Mouse (Mus musculus) subcutaneous adipose tissue, adult 2 months (tissue): ENCODE results near the gene Trafd1. TPM values are rescaled to one million over a fixed set of nuclear protein-coding genes. Genes with fewer than 3 reads are reported as not detected.

ENCODE experiments used
- polyA plus RNA-seq: library from polyadenylated mRNA; depleted of rRNA; stranded (reverse); fragments of >200 nt; gene quantifications from 2 replicates; pipeline ENCODE4 v1.2.3, GENCODE M21; 2012; ENCODE audit warnings: low replicate concordance; rRNA removed

The Trafd1 gene
- polyA plus RNA-seq: 99.1 and 169 TPM in 2 replicates

DNA sequence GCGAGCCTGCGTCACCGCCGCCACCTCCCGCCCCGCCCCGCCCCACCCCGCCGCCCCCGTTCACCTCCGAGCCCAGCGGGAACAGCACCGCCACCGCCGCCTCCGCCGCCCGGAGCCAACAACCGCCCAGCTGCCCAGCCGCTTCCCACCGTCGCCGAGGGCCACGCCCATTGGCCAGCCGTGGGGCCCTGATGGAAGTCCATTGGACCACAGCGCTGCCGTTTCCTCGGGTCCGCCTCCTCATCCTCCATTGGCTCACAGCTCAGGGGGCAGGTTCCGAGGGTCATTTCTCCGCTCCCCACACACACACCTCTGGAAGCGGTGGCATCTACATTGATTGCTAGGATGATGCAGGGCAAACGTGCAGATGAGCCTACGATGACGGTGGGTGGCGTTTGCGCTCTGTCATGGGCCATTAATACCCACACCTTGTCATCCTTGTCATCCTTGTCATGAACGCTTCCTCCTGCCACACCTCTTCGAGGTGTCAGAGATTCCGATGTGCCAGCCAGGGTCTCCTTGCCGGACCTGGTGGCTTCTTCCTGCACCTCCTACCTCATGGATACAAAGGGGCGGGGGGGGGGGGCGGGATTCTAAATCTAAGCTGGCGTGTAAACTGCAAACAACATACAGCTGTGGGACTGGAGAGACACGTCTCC lies at the start of gene Trafd1:
Gene Trafd1, minus strand, starts transcription at position 172 of the 659 bp plus-strand sequence.

GRCm38 (mm10) chr5:121397187-121398145 lies 12.0 kb upstream of the Trafd1 start, which contains the start of gene Naa25:
TSS of gene Naa25 (plus strand) at chr5:121397936.

Other genes starting within 250 kb of the Trafd1 start
- 61.4 and 61.8 TPM in 2 replicates for gene Ptpn11, start 194.2 kb downstream of the Trafd1 start, polyA plus RNA-seq
- gene Rpl6, start 181.2 kb downstream of the Trafd1 start, polyA plus RNA-seq: 271 and 507 TPM in 2 replicates
- 17.0 and 17.2 TPM in 2 replicates for gene Hectd4, start 165.4 kb downstream of the Trafd1 start, polyA plus RNA-seq
- 8.0 and 18.1 TPM in 2 replicates for gene Naa25, start 12.3 kb upstream of the Trafd1 start, polyA plus RNA-seq
- 1.7 and 2.2 TPM in 2 replicates for gene Tmem116, start 66.3 kb upstream of the Trafd1 start, polyA plus RNA-seq
- gene Erp29, start 66.9 kb upstream of the Trafd1 start, polyA plus RNA-seq: 57.6 and 60.9 TPM in 2 replicates
- gene Adam1b, start 117.8 kb upstream of the Trafd1 start, polyA plus RNA-seq: not detected in 2 replicates
- 5.4 and 5.8 TPM in 2 replicates for gene Adam1a, start 159.8 kb upstream of the Trafd1 start, polyA plus RNA-seq
- 0.20 and 0.35 TPM in 2 replicates for gene Gm42878, start 159.8 kb upstream of the Trafd1 start, polyA plus RNA-seq
- 56.5 and 56.7 TPM in 2 replicates for gene Mapkapk5, start 160.3 kb upstream of the Trafd1 start, polyA plus RNA-seq
- gene Aldh2, start 208.2 kb upstream of the Trafd1 start, polyA plus RNA-seq: 885 and 1,194 TPM in 2 replicates
- gene Acad12, start 233.3 kb upstream of the Trafd1 start, polyA plus RNA-seq: 14.6 and 40.9 TPM in 2 replicates